ENCODE assay signal across 18 mouse cellular contexts in genomic region chr1:86114141-86114540, GRCm38 (mm10). TPM values are rescaled to one million over a fixed set of nuclear protein-coding genes. Genes with fewer than 3 reads are reported as not detected.
"Had no signal": no experiment of that assay in that cellular context is flagged by ENCODE, and none has a peak within 500 bp of the region (broad histone marks: within the 10 kb centered on the region; RNA-seq: fewer than 3 reads in every experiment).

No protein-coding gene starts in this region.

- H3K27ac ChIP-seq: limb, embryonic 13.5 days; liver, embryonic 14.5 days; midbrain, embryonic 12.5 days; neural tube, embryonic 13.5 days; stomach, embryonic 15.5 days had no signal

- H3K4me1 ChIP-seq: limb, embryonic 13.5 days; midbrain, embryonic 12.5 days had no signal

- H3K9me3 ChIP-seq: limb, embryonic 13.5 days; midbrain, embryonic 12.5 days; neural tube, embryonic 13.5 days; stomach, embryonic 15.5 days had no signal

- H3K4me3 ChIP-seq: limb, embryonic 13.5 days; midbrain, embryonic 12.5 days; neural tube, embryonic 13.5 days; stomach, embryonic 15.5 days had no signal

- H3K9ac ChIP-seq: limb, embryonic 13.5 days; liver, embryonic 14.5 days; midbrain, embryonic 12.5 days; neural tube, embryonic 13.5 days; stomach, embryonic 15.5 days had no signal

- ATAC-seq: hindbrain, embryonic 16.5 days; inflammation-experienced regulatory T-cells, adult 6 months; midbrain, embryonic 16.5 days had no signal

- H3K27me3 ChIP-seq: limb, embryonic 13.5 days; midbrain, embryonic 12.5 days; neural tube, embryonic 13.5 days; stomach, embryonic 15.5 days had no signal

- DNase-seq: left cerebral cortex, postnatal 4 days; right cerebral cortex, postnatal 14 days; thymus, adult 2 months; thymus, postnatal 25 days had no signal

- H3K4me2 ChIP-seq: limb, embryonic 13.5 days; midbrain, embryonic 12.5 days; neural tube, embryonic 13.5 days; stomach, embryonic 15.5 days had no signal

RNA-seq across cellular contexts. Expression of gene Htr2b, which starts 2.4 kb away (rescaled TPM):
- total RNA-seq: layer of hippocampus, adult 8-10 months; left cerebral cortex, adult 18-20 months; left cerebral cortex, postnatal 4 days; liver, adult 2 months; megakaryocyte-erythroid progenitor cell, adult 5-6 weeks had no signal
- polyA plus RNA-seq: liver, adult 2 months; liver, embryonic 14.5 days; spleen, adult 2 months had no signal

RNA-seq across cellular contexts. Expression of gene Gm21972, which starts 19.3 kb away (rescaled TPM):
- total RNA-seq: liver, adult 2 months had no signal
- polyA plus RNA-seq: inflammation-experienced regulatory T-cells, adult 6 months; large intestine, adult 2 months; liver, adult 2 months; midbrain, embryonic 12.5 days; neural tube, embryonic 13.5 days; spleen, adult 2 months; stomach, embryonic 15.5 days; thymus, adult 2 months had no signal
